Mouse (Mus musculus) ES-E14 (cell line): ENCODE data around the gene Sp100. TPM values are rescaled to one million over a fixed set of nuclear protein-coding genes. Genes with fewer than 3 reads are reported as not detected.
"Not testable (repeated sequence)": the region's sequence is repeated elsewhere in the genome, so short reads cannot be mapped to it uniquely, and the experiment has no call there.

Experiments used
- DNase-seq: peaks from one replicate; pipeline ENCODE4 v3.0.0-alpha.2; 2013; ENCODE audit warnings: low read depth, low spot score
- H3K27ac ChIP-seq: 2 replicates; pipeline ENCODE4 v1.5.1; 2012; ENCODE audit warnings: low read depth, mild to moderate bottlenecking, low read length, moderate library complexity, mixed read lengths; ENCODE audit not compliant: poor library complexity, insufficient read depth, severe bottlenecking
- H3K36me3 ChIP-seq: 2 replicates; pipeline ENCODE4 v1.6.1; 2012; ENCODE audit warnings: mild to moderate bottlenecking, low read length, moderate library complexity, mixed read lengths; ENCODE audit not compliant: control insufficient read depth, poor library complexity, insufficient read depth, severe bottlenecking
- H3K4me1 ChIP-seq, 2 experiments: fragments of 150-350 bp in 1 of 2; sonication (generic) in 1 of 2; 2 replicates each; pipeline ENCODE4 v1.6.1; 2012; ENCODE audit warnings: low read length in 2 of 2, mild to moderate bottlenecking in 1 of 2, mixed read lengths in 1 of 2; ENCODE audit not compliant: control insufficient read depth in 2 of 2, insufficient read depth in 2 of 2, poor library complexity in 1 of 2
- H3K4me3 ChIP-seq, 2 experiments: fragments of 150-350 bp in 1 of 2; sonication (generic) in 1 of 2; 2 replicates each; pipeline ENCODE4 v1.5.1; 2012; ENCODE audit warnings: low read length in 2 of 2, low read depth in 1 of 2, mild to moderate bottlenecking in 1 of 2, mixed read lengths in 1 of 2; ENCODE audit not compliant: insufficient read depth in 1 of 2, poor library complexity in 1 of 2, severe bottlenecking in 1 of 2
- H3K9ac ChIP-seq: 2 replicates; pipeline ENCODE4 v1.6.1; 2012; ENCODE audit warnings: low read depth, mild to moderate bottlenecking, low read length, mixed read lengths; ENCODE audit not compliant: poor library complexity, insufficient read depth, severe bottlenecking
- H3K9me3 ChIP-seq: fragments of 150-350 bp; sonication (generic); 2 replicates; pipeline ENCODE4 v1.6.1; 2012; ENCODE audit warnings: low read depth, mild to moderate bottlenecking, low read length; ENCODE audit not compliant: control insufficient read depth, insufficient read depth
- in situ Hi-C, 2 experiments: fragments of 600-800 bp; cut with MboI; formaldehyde crosslinking; loops; one replicate each; pipeline ENCODE4 v1.15.1; 2025; ENCODE audit warnings: low sequenced_read_pairs in 2 of 2, inconsistent platforms in 1 of 2; ENCODE audit not compliant: unreplicated experiment in 2 of 2
- total RNA-seq: library from RNA; depleted of rRNA; stranded (reverse); fragments of 300-350 nt; gene quantifications from 2 replicates; pipeline ENCODE4 v1.2.3, GENCODE M21; 2012

Sp100 gene
- total RNA-seq, 1 experiment, result not detected

- H3K36me3 ChIP-seq, in situ Hi-C loops, H3K27ac ChIP-seq, H3K9ac ChIP-seq, H3K9me3 ChIP-seq, DNase-seq, H3K4me3 ChIP-seq, H3K4me1 ChIP-seq: not testable (repeated sequence)
These were observed 31.1 kb upstream of the Sp100 start for GRCm38 (mm10) chr1:85618689-85619088.

DNA sequence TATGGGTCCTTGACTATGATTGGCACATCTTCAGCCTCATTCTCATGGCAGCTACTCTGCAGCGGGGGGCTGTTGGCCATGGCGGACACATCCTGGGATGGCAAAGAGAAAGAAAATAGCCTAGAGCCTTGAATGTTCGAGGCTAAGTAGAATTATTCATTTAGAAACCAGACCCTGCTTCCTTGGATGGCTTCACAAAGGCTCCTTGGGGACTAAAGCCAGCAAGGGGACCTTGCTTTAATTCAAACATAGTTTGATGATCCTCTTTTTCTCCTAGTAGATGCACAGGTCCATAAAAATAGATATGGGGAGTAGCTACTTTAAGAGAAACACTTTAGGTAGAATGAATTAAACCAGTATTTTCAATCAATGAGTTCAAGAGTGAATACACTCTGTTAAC is 12.9 kb upstream of the Sp100 start:
- H3K4me3 ChIP-seq, H3K4me1 ChIP-seq, H3K9ac ChIP-seq, in situ Hi-C loops, H3K9me3 ChIP-seq, H3K27ac ChIP-seq, H3K36me3 ChIP-seq, DNase-seq: not testable (repeated sequence)

GRCm38 (mm10) chr1:85638144-85638543 is 11.6 kb upstream of the Sp100 start:
- in situ Hi-C loops, result not testable (repeated sequence)

DNA sequence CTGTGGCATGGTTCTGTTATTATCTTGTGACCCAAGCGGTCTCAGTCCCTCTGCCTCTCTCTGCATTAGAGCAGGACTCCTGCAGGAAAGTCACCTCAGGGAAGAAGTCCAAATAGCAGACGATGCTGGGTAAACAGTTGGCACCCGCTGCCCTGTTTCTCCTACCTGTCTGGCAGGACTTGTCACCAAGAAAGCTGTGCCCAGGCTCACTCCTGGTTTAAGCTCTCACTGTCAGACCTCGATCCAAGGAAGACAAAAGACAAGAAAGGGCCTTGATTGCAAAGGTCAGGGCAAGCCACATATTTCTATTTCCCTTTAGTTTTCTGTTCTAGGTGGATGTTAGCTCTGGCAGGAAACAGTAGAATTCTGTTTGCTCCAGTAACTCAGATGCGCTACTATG is 736 bp downstream of the Sp100 start:
- H3K4me3 ChIP-seq, in situ Hi-C loops, H3K4me1 ChIP-seq: not testable (repeated sequence)

More at GRCm38 (mm10) chr1:85638144-85638543, 11.6 kb upstream of the Sp100 start:
- not testable (repeated sequence) for H3K9ac ChIP-seq, H3K36me3 ChIP-seq, H3K9me3 ChIP-seq, DNase-seq, H3K4me3 ChIP-seq, H3K4me1 ChIP-seq, H3K27ac ChIP-seq

GRCm38 (mm10) chr1:85651770-85652275 is 2.0 kb downstream of the Sp100 start:
- H3K9ac ChIP-seq, in situ Hi-C loops, H3K36me3 ChIP-seq, H3K4me3 ChIP-seq, H3K4me1 ChIP-seq, H3K27ac ChIP-seq, DNase-seq, H3K9me3 ChIP-seq: not testable (repeated sequence)

More for the DNA sequence above, 736 bp downstream of the Sp100 start:
- H3K36me3 ChIP-seq, DNase-seq, H3K9ac ChIP-seq, H3K27ac ChIP-seq, H3K9me3 ChIP-seq: not testable (repeated sequence)

DNA sequence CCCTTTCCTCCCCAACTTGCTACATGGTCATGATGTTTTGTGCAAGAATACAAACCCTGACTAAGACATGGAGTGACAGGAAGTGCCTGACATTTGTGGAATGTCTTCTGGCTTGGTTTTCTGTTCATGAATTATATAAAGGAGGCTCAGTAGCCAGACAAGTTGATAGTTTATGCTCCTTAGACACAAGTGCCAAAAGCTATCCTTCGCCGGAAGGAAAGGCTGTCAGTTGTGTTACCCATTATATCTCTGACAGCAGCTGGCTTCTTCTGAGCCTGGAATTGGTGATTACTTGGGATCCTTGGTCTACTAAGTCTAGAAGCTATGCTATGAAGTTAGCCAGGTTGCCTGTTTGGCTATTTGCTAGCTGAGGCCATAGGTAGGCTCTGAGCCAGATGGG is 7.4 kb downstream of the Sp100 start:
- H3K27ac ChIP-seq, DNase-seq, H3K9ac ChIP-seq, in situ Hi-C loops, H3K36me3 ChIP-seq, H3K9me3 ChIP-seq, H3K4me3 ChIP-seq, H3K4me1 ChIP-seq: not testable (repeated sequence)
